Mouse (Mus musculus): ENCODE data around the gene St6galnac3.
A peak's percentile ranks its signal among the peaks of the same experiment; 100 is the strongest.

The St6galnac3 gene

DNA sequence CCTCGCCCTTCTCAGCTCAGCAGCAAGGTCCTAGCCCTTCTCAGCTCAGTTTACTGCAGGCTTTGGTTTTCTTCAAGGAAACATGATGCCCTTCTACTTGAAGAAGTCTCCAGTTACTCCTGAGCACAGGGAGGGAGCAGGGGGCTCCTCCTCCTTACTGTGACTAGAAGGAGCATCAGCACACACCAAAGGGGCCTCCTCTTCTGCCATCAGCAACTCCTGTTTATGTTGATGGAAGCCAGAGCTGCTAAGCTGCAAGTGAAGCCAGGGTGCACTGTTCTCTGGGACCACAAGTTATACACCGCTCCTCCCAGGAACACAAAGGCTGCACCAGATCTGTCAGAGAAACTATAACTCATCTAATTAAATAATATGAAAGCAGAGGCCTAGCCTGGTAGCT is 34.4 kb downstream of the St6galnac3 start:
- no peak for DNase-seq (ENCODE audit: low read depth)

DNA sequence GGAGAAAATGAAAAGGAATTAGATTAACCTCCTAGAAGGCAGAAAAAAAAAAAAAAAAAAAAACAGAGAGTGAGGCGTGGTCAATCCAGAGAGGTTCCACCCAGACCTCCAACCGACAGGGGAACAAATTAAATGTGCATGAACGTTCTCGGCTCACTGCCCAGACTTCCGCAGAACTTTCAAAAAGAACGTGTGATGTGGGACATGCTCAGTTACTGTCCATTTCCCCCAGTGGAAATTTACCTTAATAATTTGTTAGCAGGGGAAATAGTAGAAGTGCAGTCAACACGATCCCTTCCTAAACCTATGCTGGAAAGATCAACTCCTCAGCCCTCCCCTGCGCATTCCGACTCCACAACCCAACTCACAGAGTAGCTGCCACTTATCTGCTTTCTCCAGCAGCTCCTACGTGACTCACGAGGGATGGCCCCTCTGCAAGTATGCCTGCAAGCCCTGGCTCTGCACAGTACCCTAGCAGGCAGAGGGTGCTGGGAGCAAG is 35.1 kb downstream of the St6galnac3 start:
- peak; percentile 45 for DNase-seq (ENCODE audit: low read depth)

DNA sequence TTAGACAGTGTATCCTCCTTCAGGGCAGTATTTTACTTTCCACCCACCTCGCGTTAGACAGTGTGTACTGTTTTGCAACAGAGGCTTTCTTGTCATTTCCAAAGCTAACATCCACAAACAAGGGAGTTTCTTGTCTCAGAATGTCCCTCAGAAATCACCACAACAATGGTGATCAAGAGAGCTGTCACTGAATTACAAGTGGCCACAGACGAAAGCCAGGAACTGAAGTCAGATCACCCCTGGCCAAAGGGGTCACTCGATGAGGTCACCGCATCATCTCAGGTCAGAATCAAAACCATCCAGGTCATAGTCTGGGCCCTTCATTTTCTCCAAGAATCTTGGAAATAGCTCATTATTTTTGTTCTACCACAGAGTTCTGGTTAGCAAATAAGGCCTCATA is 37.1 kb downstream of the St6galnac3 start:
- DNase-seq (ENCODE audit: low read depth): no peak

- DNase-seq (ENCODE audit: low read depth): no peak
Observed at GRCm38 (mm10) chr3:153684909-153685308, 40.1 kb downstream of the St6galnac3 start.

DNA sequence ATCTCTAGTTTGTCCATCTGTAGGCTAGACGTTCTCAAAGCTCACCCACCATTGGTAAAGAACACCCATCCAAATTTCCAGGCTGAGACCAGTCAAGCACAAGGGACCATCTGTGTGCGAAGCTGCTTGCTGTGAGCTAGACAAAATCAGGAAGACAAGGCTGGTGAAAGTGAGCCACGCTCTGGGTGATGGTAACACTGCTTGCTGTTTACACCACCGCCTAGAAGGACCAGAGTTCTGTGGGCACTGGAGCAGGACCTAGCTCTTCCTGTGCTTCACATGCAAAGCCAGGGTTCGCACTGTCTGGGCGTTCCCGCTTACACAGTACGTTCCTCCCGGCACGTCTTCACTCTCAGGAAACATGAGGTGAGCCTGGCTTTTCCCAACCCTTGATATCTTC is 42.7 kb downstream of the St6galnac3 start:
- no peak for DNase-seq (ENCODE audit: low read depth)

- no peak for DNase-seq (ENCODE audit: low read depth)
Observed at GRCm38 (mm10) chr3:153681720-153682119, 43.3 kb downstream of the St6galnac3 start.

GRCm38 (mm10) chr3:153675832-153676231 is 49.1 kb downstream of the St6galnac3 start:
- DNase-seq (ENCODE audit: low read depth): no peak

- DNase-seq (ENCODE audit: low read depth): no peak
Observed at GRCm38 (mm10) chr3:153675073-153675472, 49.9 kb downstream of the St6galnac3 start.

DNA sequence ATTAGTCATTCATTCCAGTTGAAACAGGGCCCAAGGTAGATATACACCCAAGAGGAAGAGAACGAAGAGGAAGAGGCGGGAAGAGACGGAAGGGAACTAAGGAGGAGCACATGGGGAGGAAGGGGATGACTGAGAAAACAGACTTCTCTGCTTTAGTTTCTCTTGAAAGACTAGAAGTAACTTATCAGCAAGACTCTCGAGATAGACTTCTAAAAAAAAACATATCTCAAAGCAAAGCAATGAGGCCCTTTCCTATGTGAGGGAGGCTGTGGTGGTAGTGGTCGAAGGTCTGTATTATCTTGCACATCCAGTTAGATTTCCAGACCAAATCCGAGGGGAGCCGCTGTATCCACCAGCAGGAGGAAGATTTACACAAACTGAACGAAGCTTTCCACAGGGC is 50.6 kb downstream of the St6galnac3 start:
- DNase-seq (ENCODE audit: low read depth): no peak

GRCm38 (mm10) chr3:153673451-153673850 is 51.5 kb downstream of the St6galnac3 start:
- DNase-seq (ENCODE audit: low read depth): no peak

GRCm38 (mm10) chr3:153670953-153671674 is 53.9 kb downstream of the St6galnac3 start:
- no peak for DNase-seq (ENCODE audit: low read depth)

DNA sequence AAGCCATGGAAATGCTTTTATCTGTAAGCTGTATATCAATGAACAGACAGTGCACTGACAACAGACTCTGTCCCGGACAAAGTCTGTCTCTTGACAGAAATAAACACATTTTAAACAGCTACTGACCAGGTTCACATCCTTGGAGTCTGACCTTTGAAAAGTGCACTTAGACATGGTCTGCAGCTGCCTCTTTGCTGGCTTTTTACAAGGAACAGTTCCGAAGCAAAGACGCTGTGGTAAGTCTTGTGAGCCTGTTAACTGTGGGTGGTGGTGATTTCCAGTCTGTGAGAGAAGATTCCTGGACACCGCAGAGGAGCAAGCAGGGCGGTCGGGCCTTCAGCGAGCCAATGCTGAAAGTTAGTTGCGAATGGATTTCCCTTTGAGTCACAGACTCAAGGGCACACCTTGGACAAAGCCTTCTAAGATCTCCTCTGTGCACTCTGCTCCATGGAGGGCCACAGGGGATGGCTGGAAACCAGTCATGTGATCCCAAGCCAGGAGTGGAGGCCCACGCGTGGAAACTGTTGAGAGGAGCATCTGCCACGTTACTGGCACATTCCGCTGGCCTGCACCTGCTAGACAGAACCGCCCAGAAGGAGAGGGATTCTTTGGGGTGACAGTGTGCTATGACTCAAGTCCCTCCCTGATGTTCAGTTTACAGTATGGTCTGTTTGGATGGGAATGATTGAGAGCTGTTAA is 55.1 kb downstream of the St6galnac3 start:
- no peak for DNase-seq (ENCODE audit: low read depth)

DNA sequence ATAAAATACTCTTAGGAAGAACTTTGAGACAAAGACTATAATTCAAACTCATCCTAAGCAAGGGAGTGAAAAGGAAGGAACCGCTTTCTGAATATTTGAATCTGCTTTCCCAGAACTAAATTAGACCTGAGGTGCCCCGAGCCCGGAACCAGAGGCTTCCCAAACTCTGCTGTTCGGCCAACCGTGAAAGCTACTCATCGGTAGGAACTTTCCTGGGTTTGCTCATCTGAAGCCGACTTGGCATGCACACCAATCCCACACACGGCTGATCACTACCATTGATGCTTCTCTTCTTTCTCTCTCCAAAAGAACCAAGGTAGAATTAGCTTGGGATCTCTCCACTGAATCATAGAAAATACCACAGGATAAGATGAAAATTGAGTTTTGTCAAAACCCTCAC is 55.6 kb downstream of the St6galnac3 start:
- no peak for DNase-seq (ENCODE audit: low read depth)

DNA sequence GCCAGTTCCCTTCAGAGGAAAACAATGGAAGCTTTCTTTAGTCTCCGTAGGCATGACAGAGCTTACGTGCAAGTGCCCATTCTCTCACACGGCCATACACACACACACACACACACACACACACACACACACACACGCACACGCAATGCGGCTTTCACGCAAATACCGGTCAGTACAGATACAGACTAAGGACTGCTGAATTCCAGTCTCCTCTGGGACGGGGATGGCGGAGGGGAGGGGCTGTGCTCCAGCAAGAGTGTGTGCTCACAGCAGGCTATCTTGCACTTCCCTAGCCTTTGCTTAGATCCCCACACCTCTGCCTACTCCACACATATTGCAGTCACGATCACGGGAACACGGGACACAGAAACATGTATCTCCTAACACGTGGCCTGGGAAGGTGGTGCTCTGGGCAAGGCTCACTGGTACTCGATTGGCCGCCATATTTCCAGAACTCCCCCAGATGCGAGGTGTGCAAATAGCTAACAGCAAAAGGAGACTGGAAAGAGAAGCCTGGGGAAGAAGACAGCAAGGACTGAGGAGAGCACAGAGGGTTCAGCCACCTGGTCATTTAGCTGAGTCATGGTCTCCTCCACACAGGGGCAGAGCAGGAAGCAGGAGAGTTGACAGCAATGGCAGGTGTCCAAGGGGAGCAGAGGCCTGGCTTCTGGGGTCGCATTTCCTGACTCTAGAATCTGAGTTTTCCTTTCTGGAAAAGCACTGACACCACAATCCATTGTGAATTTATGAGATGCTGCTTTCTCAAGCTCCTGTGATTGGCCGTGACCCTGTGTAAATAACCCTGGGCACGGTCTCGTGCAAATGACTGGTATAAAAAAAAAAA is 56.3 kb downstream of the St6galnac3 start:
- DNase-seq (ENCODE audit: low read depth): no peak

GRCm38 (mm10) chr3:153664696-153665095 is 60.3 kb downstream of the St6galnac3 start:
- DNase-seq (ENCODE audit: low read depth): no peak

DNA sequence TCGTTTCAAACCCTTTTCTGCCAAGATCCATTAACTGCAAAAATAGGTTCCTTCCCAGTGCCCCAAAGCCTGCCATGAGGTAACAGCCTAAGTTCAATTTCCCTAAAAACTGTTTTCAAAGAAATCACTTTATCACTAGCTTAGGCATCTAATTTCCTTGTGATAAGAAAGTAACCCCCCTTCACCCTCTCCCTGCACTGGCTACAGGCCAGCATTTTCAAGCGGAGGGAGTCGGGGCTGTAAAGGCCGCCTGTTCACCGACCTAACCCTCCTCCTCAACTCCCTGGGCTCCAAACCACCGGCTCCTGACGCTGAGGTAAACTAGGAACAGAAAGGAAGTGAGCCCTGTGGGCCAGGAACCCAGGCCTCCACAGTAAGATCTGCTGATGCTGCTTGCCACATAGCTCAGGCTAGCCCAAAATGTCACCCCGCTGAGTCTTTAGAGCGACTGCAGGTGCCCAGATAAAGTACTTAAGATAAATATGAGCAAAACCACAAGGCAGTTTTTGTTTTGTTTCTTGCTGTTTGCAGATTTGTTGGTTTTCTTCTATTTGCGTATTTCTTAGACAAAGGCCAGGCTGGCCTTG is 61.0 kb downstream of the St6galnac3 start:
- no peak for DNase-seq (ENCODE audit: low read depth)

DNA sequence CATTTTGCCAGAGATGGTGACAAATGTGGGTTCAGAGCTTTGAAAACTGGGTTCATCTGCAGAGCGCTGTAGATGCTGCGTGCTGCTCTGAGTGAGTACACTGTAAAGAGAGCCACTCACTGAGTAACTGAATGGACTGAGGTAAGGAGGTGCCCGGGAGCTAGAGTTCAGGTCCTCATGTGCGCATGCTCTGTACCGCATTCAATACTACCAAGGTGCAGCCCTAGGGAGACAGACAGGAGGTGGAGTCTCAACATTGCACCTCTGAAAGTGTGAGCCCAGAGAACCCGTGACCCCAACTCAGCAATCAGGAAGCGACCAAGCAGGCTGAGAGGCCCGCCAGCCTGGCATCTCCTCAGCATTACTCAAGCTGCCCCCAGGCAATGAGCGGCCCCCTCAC is 62.2 kb downstream of the St6galnac3 start:
- DNase-seq (ENCODE audit: low read depth): no peak

DNA sequence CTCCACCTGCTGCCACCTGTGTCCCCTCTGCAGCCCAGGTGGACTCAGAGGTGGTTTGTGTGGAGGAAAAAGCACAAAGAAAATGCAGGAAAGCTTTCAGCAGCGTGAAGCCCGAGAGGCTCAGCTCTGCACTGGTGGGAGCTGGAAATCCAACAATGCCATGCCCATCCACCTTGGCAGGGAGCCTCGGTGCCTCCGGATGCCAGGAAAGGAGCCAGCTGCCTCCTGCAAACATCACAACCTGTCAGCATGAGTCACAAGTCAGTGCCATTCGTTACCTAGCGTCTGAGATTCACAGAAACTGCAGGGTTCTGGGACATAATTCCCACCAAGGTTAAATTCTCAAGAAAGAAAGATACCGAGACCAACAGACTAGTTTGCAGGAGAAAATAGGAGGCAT is 63.0 kb downstream of the St6galnac3 start:
- DNase-seq (ENCODE audit: low read depth): no peak

- DNase-seq (ENCODE audit: low read depth): no peak
Observed at GRCm38 (mm10) chr3:153659575-153660168, 65.3 kb downstream of the St6galnac3 start.

GRCm38 (mm10) chr3:153658051-153658777 is 66.8 kb downstream of the St6galnac3 start:
- DNase-seq (ENCODE audit: low read depth): peak; percentile 30

DNA sequence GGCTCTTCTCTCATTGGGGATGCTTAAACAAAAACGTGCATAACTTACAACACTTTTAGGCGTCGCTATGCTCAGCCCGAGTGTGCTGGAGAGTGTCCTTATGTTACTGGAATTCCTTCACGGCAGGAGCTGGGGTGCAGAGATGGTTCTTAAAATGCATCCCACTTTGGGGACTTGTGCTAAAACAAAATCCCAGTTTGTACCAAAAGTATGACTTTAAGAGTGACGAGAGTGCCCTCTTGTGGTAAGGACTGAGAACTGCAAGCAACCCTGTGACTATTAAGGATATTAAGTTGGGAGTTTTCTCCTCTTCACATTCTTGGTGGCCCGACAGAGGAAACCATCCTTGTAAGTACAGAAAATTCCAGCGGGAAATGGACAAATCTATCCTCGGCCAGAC is 69.9 kb downstream of the St6galnac3 start:
- peak; percentile 53 for DNase-seq (ENCODE audit: low read depth)
